Mouse (Mus musculus): Measurements from ENCODE around the gene Chst12.

- TF ChIP-seq CHD2 (IDR thresholded peaks at IDR 0.05; ENCODE audit: low read length) (no peak), ZMIZ1 (IDR thresholded peaks at IDR 0.05; ENCODE audit: low read depth, low read length) (no peak), CTCF (conservative IDR thresholded peaks at IDR 0.05 in 1 of 2, IDR thresholded peaks at IDR 0.05 in 1 of 2; ENCODE audit: low read depth in 2 of 2, low read length in 2 of 2) (no peak)
These were observed 62.4 kb downstream of the Chst12 start for GRCm38 (mm10) chr5:140567751-140568150.
